Mouse (Mus musculus) R1 (cell line): ENCODE results near the gene Gria2.

Source experiments
- DNase-seq: peaks from one replicate; pipeline ENCODE4 v3.0.0-alpha.2; 2018; ENCODE audit warnings: low read depth, low spot score

Gene Gria2

DNA sequence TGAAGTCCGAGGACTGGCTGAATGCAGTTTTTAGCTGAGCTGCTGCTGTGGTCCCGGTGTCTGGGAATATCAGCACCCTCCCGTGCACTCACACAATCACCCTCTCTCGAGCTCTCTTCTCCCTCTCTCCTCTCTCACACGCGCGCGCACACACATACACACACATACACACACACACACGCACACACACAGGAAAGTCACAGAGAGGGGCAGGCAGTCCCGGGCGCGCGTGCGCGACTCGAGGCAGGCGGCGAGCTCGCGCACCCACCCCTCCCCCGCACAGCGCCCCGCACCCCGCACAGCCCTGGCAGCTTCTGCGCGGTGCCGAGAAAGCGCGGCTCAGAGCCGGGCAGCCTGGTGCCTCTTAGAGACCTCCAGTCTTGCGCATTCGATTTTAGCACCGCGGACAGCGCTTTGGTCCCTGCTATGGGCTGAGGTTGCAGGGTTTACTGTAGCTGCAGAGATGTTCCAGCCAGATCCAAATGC is at the start of gene Gria2:
TSS of gene Gria2 (minus strand) at position 240 of the 486 bp plus-strand sequence.
- peak; percentile 85 for DNase-seq

DNA sequence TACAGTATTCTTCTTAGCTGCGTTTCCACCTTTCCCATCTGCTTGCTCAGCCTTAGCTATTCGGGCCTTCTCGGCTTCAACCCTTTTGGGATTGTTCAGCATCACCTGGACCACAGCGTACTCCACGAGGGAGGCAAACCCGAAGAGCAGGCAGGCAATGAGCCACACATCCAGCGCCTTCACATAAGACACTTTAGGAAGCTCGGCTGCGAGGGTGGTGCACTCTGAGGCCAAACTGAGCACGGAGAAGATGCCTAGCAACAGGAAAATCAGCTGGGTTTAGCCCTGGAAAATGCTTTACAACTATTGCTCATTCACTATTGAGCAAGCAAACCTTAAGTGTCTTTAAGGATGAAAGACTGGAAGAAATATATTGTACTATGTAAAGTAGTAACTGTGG is 48.3 kb upstream of the Gria2 start:
- no peak for DNase-seq

DNA sequence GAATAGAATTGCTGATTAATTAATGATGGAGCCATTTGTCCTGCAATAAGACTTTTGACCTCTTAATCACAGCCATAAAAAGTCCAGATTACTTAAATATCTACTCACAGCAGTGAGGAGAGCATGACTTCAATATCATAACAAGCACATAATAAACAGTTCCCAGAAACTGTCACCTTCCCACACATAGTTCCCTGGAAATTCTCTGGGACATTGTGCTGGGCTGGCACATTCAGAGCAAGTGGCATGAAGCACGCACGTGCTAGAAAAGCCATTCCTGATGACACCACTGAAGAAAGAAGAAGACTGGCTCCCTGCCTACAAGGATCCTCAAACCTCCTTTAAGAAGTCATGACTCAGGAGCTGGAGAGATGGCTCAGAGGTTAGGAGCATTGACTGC is 43.0 kb upstream of the Gria2 start:
- DNase-seq = no peak

DNA sequence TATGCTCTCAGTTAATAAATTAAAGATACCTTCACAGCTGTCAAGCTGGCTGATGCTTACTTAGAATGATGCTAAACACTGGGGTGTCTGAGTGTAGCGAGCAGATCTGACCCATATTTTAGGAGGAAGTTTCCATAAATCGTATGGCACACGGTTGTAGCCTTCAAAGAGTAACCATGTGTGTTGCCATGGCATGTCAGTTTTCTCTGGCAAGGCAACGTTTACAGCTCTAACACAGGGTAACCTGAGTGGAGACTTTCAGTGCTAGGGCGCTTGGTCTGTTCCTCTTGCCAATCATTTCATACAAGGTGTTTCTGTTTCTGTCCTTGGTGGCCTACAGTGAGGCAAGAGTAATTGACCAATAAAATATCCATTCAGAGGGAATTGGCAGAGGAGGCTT is 37.2 kb upstream of the Gria2 start:
- DNase-seq = no peak

DNA sequence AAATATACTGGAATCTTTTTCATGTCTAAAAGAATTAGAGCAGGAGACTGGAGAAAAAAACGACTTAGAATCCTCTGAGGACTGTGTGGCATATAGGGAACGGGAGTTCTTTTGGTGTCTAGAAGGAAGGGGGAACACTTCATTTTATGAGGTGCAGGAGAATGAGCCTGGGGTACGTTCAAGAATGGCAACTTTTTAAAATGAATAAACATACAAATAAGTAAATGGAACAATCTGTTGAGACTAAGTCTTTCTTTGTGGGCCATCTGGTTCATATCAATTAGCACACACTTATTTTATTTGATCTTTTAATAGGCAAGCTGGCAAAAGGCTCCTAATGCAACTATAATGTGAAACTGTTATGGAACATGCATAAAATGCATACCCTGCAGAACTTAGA is 34.9 kb upstream of the Gria2 start:
- no peak for DNase-seq

DNA sequence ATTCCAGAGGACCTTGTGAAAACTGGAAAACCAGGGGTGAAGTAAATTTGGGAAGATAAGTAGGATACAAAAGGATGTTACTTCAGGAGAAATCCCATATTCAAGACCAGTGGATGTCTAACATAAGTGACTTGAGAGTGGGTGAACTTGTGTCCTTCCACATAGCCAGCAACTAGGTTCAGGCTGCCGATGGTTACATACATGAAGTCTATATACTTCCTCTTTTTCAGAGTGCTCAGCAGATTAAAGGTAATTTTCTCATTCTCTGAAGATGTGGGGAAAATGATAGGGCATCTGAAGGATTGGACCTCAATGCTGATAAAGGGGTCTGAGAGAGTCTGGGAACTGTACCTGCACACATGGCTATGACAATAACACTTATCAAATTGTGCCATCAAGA is 21.3 kb upstream of the Gria2 start:
- DNase-seq = no peak

DNA sequence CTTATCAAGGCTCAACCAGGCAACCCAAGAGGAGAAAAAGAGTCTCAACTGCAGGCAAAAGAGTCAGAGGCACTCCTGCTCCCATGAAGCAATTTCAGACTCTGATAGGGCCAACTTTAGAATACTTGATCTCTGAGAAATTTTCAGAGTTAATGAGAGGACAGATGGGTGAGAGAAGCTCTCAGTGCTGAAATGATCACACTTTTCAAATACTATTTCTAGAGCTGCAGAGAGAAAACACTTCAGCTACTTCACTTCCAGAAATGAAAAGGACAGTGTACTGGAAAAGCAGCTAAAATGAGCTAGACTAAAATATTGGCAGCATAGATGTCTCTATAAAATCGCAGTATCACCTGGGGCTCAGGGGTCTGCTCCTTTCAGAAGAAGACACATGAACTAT is 16.0 kb upstream of the Gria2 start:
- DNase-seq = no peak

DNA sequence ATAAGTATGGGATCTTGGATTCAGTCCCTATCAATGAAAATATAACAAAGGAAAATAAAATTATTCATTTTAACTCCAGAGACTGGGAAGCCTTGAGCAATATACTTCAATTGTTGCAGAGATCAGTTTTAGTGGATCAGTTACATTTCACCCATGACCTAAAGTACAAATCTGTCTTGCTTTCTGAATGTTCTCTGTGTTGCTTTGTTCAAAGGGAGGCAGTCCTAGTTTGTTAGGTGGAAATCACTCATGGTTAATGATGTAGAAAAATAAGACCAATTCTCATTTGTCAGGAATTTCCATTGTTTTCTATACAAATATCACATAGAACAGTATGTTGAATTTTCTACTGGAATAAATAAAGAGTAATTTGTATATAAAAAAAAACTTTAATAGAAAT is 11.1 kb upstream of the Gria2 start:
- DNase-seq = no peak

DNA sequence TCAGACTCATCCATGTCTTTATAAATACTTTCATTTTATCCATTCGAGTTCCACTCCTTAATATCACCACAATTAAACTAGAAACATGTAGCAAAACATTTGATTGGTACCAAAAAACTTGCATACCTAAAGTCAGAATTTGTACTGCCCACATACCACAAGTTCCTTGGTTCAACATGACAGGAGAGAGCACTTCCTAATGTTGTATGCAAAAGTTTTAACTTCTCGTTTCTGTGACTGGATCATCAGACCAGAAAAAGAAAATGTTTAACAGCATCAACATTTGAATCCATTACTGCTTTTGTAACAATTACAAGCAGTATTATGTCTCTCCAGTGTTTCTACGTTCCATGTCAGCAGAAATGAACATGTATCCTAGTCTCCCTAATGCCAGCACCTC is 9.6 kb upstream of the Gria2 start:
- DNase-seq = no peak

DNA sequence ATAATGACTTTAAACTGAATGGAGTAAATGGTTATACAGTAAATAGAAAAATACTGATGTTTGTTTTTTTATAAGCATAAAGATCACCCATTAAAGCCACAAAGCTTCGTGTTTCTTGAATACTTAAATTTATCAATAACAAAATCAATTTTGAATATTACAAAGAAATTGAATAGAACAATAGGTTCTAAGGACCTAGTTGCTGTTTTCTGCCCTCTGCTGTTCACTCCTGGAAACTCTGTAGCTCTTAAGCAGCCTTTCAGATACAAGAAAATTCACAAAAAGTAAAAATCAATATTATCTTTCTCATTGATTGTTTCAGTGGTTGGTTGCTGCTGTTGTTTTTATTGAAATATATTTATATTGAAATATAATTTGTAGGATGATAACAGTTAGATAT is 2.7 kb upstream of the Gria2 start:
- DNase-seq = peak; percentile 5

DNA sequence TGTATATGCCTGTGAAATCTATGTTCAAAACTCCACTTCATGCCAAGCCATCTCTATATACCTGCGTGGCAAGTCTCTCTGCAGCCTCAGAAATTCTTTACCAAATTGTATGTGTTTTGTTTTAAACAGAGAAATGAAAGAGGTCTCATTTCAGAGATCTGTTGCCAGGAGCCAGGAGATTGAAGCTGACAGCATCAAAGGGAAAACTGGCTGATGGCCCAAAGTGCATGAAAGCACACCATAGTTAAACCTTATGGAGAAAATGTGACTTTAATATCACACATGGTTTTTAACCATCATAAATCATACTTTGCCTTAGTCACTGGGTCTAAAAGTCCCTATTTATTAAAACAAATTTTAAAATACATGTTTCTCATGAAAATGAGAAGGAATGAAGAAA is 1.2 kb upstream of the Gria2 start:
- DNase-seq = no peak

DNA sequence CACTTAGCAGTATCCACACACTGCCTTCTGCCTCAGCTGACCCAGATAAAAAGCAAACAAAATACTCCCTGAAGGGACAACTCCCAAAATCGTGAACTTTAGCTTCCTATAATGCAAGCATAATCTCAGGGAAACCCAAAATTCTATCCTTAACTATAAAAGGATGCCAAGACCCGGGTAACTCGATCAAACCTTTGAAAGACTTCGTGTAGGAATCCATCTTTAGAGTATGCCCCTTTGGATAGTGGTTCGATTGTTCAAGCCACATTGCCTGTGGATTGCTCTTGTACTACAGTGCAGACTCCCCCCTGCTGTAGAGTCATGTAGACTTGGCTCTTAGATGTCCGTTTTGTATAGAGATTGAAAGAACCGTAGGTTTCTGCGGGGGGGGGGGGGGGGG is 576 bp upstream of the Gria2 start:
- no peak for DNase-seq

DNA sequence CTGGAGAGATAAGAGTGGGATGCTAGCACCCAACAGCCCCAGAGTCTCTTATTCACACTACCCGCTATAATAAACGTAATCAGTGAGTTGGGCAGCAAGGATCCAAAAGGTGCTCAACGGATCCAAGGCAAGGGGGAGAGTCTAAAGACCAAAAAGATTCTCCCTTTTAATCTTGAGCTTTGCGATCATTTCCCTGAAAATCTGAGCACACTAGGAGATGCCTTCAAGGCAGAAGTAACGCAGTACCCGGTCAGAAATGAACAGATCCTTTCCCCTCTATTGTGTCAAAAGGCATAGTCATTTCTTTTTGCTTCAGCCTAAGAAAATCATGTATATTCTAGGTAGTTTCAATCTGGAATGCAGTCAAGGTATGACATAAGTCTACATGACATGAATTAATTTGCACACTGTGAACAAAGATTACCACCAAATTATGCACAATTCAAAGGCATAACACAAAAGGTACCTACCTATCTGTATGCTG is 766 bp downstream of the Gria2 start:
- DNase-seq = no peak

DNA sequence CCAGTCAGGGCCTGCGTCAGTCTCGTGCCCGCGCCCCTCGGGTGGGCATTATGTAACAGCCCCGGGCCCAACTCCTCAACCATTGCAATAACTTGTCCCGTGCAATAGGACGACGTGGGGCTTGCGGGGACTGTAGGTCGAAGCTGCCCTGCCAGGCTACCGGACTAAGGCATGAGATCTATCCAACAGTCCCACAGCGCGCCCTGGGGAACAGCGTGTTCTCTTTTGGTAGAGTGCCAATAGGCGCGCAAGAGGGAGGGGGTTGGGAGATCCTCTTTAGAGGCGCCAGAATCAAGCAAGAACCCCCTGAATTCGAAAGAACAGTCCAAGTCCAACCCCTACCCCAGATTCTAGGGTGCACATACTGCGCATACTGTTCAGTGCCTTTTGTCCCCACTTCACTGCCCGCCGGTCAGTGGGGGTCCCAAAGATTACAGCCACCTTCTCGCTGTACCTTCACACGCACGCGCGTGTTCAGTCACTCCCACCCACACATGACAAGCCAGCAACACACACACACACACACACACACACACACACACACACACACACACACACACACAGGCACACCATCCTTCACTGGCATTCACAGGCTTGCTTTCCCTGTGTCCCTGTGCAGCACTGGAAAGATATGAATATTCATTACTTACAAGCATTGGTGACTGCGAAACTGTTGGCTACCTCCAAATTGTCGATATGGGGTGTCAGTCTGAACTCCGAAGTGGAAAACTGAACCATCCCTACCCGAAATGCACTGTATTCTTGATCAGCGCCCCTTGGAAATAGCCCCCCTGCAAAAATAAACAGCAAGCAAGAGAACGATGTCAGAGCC is 1.4 kb downstream of the Gria2 start:
- peak; percentile 10 for DNase-seq

DNA sequence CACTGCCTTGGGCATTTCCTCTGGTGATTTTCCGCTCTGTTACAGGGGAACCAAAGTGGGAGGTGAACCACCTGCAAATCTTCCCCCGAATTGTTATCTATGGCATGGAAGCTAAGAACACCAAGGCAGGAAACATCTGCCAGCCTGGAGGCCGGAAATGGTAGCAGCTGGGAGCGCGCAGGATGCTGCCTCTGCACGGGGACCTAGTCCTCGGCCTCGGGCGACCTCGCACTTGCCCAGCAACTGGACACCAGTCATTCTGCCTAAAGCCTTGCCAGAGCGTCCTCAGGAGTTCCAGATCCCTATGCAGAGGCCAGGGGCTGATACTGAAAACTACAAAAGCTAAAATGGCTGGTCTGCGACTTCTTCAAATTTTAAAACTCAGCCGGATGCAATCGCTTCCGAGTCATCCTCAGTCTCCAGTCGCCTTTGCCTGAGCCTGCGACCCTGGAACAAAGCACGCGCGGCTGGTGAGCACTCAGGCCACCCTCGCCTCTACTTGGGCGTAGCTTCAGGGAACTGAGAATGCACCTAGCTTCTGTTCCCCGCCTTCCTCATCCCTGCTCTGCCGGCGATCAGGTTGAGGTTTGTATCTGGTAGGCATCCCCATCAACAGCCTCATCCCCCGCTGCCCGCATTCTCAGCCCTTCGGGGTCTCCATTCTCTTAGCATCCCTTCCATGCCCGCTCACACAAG is 2.2 kb downstream of the Gria2 start:
- DNase-seq = peak; percentile 12

DNA sequence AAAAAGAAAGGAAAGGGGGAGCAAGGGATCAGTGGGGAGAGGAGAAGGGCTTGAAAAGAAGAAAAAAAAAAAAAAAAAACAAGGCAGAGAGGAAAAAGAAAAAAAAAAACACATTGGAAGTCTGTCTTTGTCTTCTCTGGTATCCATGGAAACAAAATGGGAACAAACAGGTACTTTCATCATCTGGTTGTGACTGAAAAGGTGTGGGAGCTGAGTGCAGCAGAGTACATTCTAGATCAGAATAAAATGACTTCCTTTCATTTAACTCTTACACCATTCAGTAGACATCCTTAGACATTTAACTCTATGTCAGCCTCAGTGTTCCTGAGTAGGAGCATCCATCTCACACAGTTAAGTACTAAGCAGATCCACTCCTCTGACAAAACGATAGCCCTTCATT is 4.7 kb downstream of the Gria2 start:
- DNase-seq = no peak

DNA sequence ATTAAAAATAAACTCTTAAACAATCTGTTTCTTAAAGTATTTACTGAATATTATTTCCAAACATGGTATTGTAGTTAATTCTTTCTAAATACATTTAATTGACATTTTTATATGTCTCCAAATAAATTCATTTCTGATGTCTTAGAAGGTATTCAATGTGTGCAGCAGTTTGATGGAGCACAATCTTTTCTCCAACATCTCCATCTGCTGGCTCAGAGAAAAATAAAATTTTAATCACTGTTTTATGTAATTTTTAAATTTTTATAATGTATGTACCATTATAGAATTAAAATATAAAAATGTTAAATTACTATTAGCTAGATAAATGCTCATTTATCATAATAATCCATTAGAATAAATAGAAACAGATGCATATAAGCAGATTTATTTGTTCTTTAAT is 5.9 kb downstream of the Gria2 start:
- no peak for DNase-seq

DNA sequence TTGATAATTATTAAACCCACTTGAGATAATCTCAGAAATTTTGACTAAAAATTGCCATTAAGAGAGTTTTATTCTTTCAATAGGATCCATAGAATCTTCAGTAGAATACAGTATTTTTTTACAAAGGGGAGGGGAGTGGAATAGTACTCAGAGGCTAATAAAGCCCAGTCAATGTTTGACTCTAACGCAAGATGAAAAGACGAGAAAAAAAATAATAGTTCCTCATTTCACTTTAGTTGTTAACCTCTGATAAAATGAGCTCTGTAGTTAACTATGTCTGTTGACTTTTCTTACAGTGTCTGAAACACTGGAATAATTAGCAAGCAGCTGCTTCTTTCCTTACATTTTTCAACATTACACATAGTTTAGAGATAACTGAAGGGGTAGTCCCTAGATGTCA is 7.4 kb downstream of the Gria2 start:
- DNase-seq = no peak

DNA sequence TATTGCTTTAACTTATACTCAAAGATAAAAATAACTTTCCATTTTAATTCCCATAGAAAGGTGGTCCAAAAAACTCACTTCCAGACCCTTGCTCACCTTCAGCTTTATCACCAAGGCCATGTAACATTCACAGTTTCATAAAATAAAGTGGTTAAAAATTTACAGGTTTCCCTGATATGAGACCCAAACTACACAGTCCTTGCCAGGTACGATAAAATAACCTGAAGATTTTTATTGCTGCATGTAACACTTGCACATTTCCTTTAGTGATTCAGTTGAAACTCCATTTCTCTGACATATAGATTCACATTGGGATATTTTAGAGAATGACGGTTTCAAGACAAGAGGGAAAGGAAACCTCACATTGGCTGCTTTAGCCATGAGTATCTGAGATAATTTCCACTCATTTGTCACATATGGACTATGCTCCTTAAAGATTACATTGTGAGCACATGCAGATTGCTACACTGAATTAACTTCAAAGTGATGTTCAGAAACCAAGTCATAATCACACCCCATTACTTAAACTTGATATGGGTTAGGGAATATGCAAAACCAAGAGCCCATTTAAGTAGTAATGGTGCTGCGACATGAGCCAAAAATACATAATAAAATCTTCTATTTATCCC is 15.4 kb downstream of the Gria2 start:
- no peak for DNase-seq

DNA sequence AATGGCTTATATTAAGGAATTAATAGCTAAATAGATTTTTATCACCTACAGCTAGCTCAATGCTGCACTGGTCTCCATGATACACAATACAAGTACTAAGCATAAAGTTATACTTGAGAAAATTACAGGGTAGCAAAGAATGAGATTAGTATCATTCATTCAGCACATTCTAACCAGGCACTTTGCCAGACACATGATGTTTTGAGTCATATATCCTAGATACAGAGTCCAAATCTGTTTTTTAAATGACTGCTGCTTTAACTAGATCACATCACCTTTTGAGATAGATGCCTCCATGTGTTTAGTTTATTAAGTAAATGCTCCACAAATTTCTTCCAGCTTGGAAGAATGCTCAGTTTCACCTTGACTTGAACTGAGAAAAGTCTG is 21.5 kb downstream of the Gria2 start:
- no peak for DNase-seq

DNA sequence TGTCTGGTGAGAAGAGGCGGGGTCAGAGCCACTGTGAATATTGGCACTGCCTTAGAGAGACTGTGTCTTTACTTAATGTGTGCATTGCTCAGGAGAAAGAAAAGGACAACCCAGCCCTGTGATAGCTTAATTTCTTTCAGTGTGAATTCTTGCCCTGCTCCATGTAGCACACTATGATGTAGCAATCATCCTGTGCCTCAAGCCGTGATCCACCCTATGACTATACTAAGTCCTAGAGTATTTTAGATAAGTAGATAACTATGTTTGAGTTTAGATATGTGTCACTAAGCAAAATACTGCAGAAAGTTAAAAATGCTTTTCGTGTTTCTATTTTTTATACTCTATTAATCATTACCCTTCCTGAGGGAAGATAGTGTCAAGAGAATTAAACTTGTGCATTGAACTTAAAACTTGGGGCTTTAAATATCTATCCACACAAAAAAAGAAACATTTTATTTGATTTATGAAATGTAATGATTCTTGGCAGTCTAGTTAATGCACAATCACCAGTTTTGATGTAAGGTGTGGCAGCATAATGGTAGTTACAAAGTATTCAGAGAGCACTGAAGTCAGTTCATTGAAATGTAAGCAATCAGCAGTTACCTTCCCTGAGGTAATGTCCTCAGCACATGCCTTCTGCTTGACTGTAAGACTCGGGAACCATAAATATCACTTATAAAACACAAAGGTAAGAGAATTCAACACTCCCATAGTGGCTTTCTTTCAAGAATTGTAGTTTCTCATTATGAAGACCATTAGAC is 22.1 kb downstream of the Gria2 start:
- DNase-seq = no peak

DNA sequence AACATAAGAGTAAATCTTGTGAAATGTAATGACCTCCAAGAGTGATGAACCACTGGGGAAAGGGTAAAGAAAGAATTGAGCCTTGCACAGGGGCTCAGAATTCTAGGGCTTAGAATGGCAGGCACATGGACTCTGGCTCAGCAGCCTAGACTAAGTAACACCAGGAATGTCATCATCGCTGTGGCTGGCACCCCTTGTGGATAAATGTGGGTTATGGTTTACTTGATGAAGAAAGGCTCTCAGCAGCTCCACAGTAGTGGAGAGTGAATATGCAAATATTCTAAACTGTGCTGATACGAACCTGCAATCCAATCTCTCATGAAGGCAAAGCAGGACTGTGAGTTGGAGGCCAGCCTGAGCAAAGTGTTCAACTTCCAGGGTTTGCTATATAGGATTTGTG is 26.0 kb downstream of the Gria2 start:
- DNase-seq = no peak
